8 mouse cellular contexts compared by ENCODE assay signal in genomic region chr10:128821358-128822056, GRCm38 (mm10). TPM values are rescaled to one million over a fixed set of nuclear protein-coding genes. Genes with fewer than 3 reads are reported as not detected.
DNase-seq lines count a peak whose midpoint lies in the region; ATAC-seq and TF ChIP-seq lines count a peak whose summit lies in the region.

Ormdl2 (minus strand) TSS chr10:128821645.

- no peaks in the 10 kb centered on the region for H3K4me1 ChIP-seq in ES-Bruce4 (ENCODE audit: control insufficient read depth, insufficient read depth, low read length)
- peaks cover 20% of the 10 kb centered on the region for H3K4me1 ChIP-seq in forebrain, embryonic 13.5 days
- H3K4me1 ChIP-seq in liver, postnatal 0 days (ENCODE audit: insufficient read depth): peaks cover 26% of the 10 kb centered on the region
- peaks cover 6% of the 10 kb centered on the region; the same call in 1 of the 2 replicates for H3K4me1 ChIP-seq in neural tube, embryonic 14.5 days (ENCODE audit: control insufficient read depth, insufficient read depth, low read length)

- peak; percentile 63 for TF ChIP-seq POLR2A in ES-Bruce4 (IDR thresholded peaks at IDR 0.05; ENCODE audit: insufficient read depth, low read length)

- no peaks in the 10 kb centered on the region for H3K9me3 ChIP-seq in ES-Bruce4 (replicated peaks; ENCODE audit: control insufficient read depth, insufficient read depth, low read length, poor library complexity, severe bottlenecking)
- H3K9me3 ChIP-seq in forebrain, embryonic 13.5 days (replicated peaks): no peaks in the 10 kb centered on the region
- H3K9me3 ChIP-seq in liver, postnatal 0 days (ENCODE audit: low read length): no peaks in the 10 kb centered on the region
- H3K9me3 ChIP-seq in neural tube, embryonic 14.5 days (ENCODE audit: control insufficient read depth, low read length): no peaks in the 10 kb centered on the region

- no peaks in the 10 kb centered on the region for H3K27me3 ChIP-seq in ES-Bruce4 (ENCODE audit: control insufficient read depth, insufficient read depth, low read length, poor library complexity, severe bottlenecking)
- no peaks in the 10 kb centered on the region for H3K27me3 ChIP-seq in forebrain, embryonic 13.5 days
- H3K27me3 ChIP-seq in liver, postnatal 0 days (ENCODE audit: insufficient read depth, low read length): no peaks in the 10 kb centered on the region
- H3K27me3 ChIP-seq in neural tube, embryonic 14.5 days (ENCODE audit: control insufficient read depth, insufficient read depth, low read length): no peaks in the 10 kb centered on the region

- H3K4me3 ChIP-seq in ES-Bruce4 (ENCODE audit: low read depth, low read length): peak within 1 kb of the TSS; percentile 100
- H3K4me3 ChIP-seq in forebrain, embryonic 13.5 days: peak within 1 kb of the TSS; percentile 91
- H3K4me3 ChIP-seq in liver, postnatal 0 days (ENCODE audit: low read depth, low read length): peak within 1 kb of the TSS; percentile 87
- H3K4me3 ChIP-seq in neural tube, embryonic 14.5 days (ENCODE audit: low read depth, low read length): peak within 1 kb of the TSS; percentile 79

- peak; percentile 100 for ATAC-seq in cerebellum, adult (ENCODE audit: insufficient number of reproducible peaks, low FRiP score, low TSS enrichment)
- ATAC-seq in forebrain, embryonic 13.5 days: peak; percentile 100
- peak; percentile 99 for ATAC-seq in liver, postnatal 0 days
- peak; percentile 100 for ATAC-seq in neural tube, embryonic 14.5 days (ENCODE audit: low read depth)

- peaks cover 37% of the 10 kb centered on the region for H3K36me3 ChIP-seq in ES-Bruce4 (ENCODE audit: control insufficient read depth, insufficient read depth, low read length, poor library complexity, severe bottlenecking)
- H3K36me3 ChIP-seq in forebrain, embryonic 13.5 days (ENCODE audit: poor library complexity, severe bottlenecking): peaks cover 50% of the 10 kb centered on the region
- H3K36me3 ChIP-seq in liver, postnatal 0 days (replicated peaks; ENCODE audit: insufficient read depth, low read length): peaks cover 23% of the 10 kb centered on the region
- H3K36me3 ChIP-seq in neural tube, embryonic 14.5 days (ENCODE audit: control insufficient read depth, insufficient read depth, low read length): peaks cover 25% of the 10 kb centered on the region

- TF ChIP-seq CTCF in ES-Bruce4 (IDR thresholded peaks at IDR 0.05; ENCODE audit: low read depth, low read length): no peak
- peak; percentile 35 for TF ChIP-seq CTCF in liver, postnatal 0 days (IDR thresholded peaks at IDR 0.05; ENCODE audit: low read depth)

- no peak for TF ChIP-seq EP300 in ES-Bruce4 (IDR thresholded peaks at IDR 0.05; ENCODE audit: insufficient read depth, low read depth, low read length)
- TF ChIP-seq EP300 in liver, postnatal 0 days (IDR thresholded peaks at IDR 0.05; ENCODE audit: low read depth): peak; percentile 82

- under 1% methylated on average over 46 of the region's 46 CpGs for WGBS in forebrain, embryonic 13.5 days
- WGBS in large intestine, adult 2 months: under 1% methylated on average over 46 of the region's 46 CpGs
- WGBS in liver, postnatal 0 days (ENCODE audit: insufficient replicate concordance): under 1% methylated on average over 46 of the region's 46 CpGs
- under 1% methylated on average over 46 of the region's 46 CpGs for WGBS in neural tube, embryonic 14.5 days

- DNase-seq in heart, postnatal 10 days: peak; percentile 99 to 100
- DNase-seq in large intestine, adult 2 months (ENCODE audit: low read depth, low spot score): peak; percentile 100
- DNase-seq in liver, postnatal 0 days: peak; percentile 99
- peak; percentile 99 for DNase-seq in testis, postnatal 10 days (ENCODE audit: low spot score)

- peak within 1 kb of the TSS; percentile 28; the same call in 1 of the 2 replicates for H3K27ac ChIP-seq in ES-Bruce4 (ENCODE audit: insufficient read depth, low read length)
- H3K27ac ChIP-seq in forebrain, embryonic 13.5 days: peak within 1 kb of the TSS; percentile 60; the same call in 1 of the 2 replicates
- peak within 1 kb of the TSS; percentile 72 for H3K27ac ChIP-seq in liver, postnatal 0 days (ENCODE audit: low read depth)
- H3K27ac ChIP-seq in neural tube, embryonic 14.5 days (ENCODE audit: low read depth, low read length): peak within 1 kb of the TSS; percentile 16

- intact Hi-C loops in heart, postnatal 10 days (cut with DNase I): no loop called here

- peak within 1 kb of the TSS; percentile 89 for H3K4me2 ChIP-seq in forebrain, embryonic 13.5 days
- H3K4me2 ChIP-seq in liver, postnatal 0 days (ENCODE audit: low read depth, low read length): peak within 1 kb of the TSS; percentile 83
- peak within 1 kb of the TSS; percentile 75 for H3K4me2 ChIP-seq in neural tube, embryonic 14.5 days (ENCODE audit: low read depth, low read length)

- H3K9ac ChIP-seq in ES-Bruce4 (ENCODE audit: low read depth, poor library complexity, severe bottlenecking): peak within 1 kb of the TSS; percentile 98
- H3K9ac ChIP-seq in forebrain, embryonic 13.5 days: peak within 1 kb of the TSS; percentile 88
- H3K9ac ChIP-seq in liver, postnatal 0 days (replicated peaks): peak within 1 kb of the TSS; percentile 85
- H3K9ac ChIP-seq in neural tube, embryonic 14.5 days (replicated peaks; ENCODE audit: low read depth, low read length): peak within 1 kb of the TSS; percentile 72

RNA-seq across cellular contexts. Expression of gene Ormdl2, which starts in this region (rescaled TPM):
- 63.2 and 69.2 TPM in 2 replicates for polyA plus RNA-seq in ES-Bruce4 (2011; ENCODE audit: insufficient read depth, insufficient read length, low read depth, missing spikeins)
- 46.5 and 51.1 TPM in 2 replicates for polyA plus RNA-seq in forebrain, embryonic 13.5 days (2015; fragmentation: Nextera tagmentation; extraction: Ambion mirVana)
- total RNA-seq in heart, postnatal 10 days (2021): 1 to 10 TPM; 6.5 to 9.8 TPM
- polyA plus RNA-seq in large intestine, adult 2 months (2012; rRNA removed): 135 and 144 TPM in 2 replicates
- 75.8 and 80.6 TPM in 2 replicates for polyA plus RNA-seq in liver, postnatal 0 days (2015; fragmentation: Nextera tagmentation; extraction: Ambion mirVana)
- polyA plus RNA-seq in neural tube, embryonic 14.5 days (2014; fragmentation: Nextera tagmentation; extraction: Ambion mirVana): 21.2 and 21.9 TPM in 2 replicates

Comparison
In these comparisons a context has a peak if more than half of its experiments do, and no peak if none do; other contexts are left out.
1. Peak in every context shown above with its lines: DNase-seq, ATAC-seq, H3K4me3 ChIP-seq and H3K27ac ChIP-seq.
2. H3K27ac ChIP-seq: peak in every context shown above with its lines; median percentile 72 in liver, postnatal 0 days; 60 in forebrain, embryonic 13.5 days; 28 in ES-Bruce4; 16 in neural tube, embryonic 14.5 days.